Mouse (Mus musculus) layer of hippocampus, postnatal 14 days (tissue): ENCODE measurements around the gene Zfp82. TPM values are rescaled to one million over a fixed set of nuclear protein-coding genes. Genes with fewer than 3 reads are reported as not detected.
"Not testable (repeated sequence)": the region's sequence is repeated elsewhere in the genome, so short reads cannot be mapped to it uniquely, and the experiment has no call there.

Experiments used
- DNase-seq, 2 experiments: peaks; one replicate each; pipeline ENCODE4 v3.0.0; 2021 to 2022; ENCODE audit warnings: low spot score in 2 of 2, mixed read lengths in 1 of 2
- long read RNA-seq, 2 experiments: library from polyadenylated mRNA; stranded (forward); transcript quantifications; one replicate each; pipeline ENCODE4 v2.0.0; 2021
- total RNA-seq, 2 experiments: library from RNA; stranded (reverse); gene quantifications; 2 replicates each; pipeline ENCODE4 v1.2.3; 2021

Gene Zfp82
- 1 to 10 TPM; 3.6 to 4.5 TPM for total RNA-seq
- long read RNA-seq, experiment 1, partial matches to known transcripts = 0 of 3 reads
- long read RNA-seq, experiment 1, other reads (novel, unspliced or antisense) = 3 of 3 reads
- long read RNA-seq, experiment 2, partial matches to known transcripts = 0 of 3 reads
- long read RNA-seq, experiment 2, other reads (novel, unspliced or antisense) = 0 of 3 reads

DNA sequence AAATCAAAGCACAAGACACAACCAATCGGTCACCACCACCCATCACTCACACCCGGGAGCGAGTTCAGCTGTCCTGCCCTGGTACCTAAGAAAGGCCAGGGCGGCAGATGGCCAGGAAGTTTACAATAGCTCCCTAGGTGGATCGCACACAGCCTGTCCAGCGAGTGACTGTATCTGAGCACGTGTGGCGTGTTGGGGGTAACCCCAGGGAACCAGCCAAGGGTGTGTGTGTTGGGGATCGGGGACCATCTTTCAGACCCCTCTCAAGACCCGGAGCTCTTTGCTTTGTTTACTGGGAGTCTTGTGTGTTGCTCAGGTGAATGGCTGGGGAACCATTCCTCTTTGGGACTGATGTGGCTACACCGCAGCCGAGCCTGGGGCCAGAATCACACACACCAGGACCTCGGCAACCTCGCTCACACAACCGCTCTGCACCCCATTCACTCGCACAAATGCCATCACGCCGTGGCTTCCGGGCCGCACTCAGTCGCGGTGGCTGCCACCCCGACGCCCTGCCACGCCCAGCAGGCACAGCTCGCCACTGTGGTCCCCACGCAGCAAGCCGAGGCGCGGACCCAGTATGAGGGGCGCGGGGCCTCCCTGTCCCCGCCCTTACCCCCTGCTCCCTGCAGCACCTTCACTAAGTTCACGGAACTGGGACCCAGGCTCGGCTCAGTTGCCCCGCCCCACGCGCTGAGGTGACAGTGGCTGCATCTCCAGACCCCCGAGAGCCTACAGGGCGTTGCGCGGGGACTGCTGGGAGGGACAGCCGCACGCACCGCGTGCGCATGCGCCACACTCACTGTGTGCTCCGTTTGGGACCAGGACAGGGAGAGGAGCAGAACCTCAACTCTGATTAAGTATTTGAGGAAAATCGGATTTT lies at the start of gene Zfp82:
Gene Zfp82 (minus strand): TSS at position 755 of the 883 bp plus-strand sequence.
- peak; percentile 76 to 79 for DNase-seq

DNA sequence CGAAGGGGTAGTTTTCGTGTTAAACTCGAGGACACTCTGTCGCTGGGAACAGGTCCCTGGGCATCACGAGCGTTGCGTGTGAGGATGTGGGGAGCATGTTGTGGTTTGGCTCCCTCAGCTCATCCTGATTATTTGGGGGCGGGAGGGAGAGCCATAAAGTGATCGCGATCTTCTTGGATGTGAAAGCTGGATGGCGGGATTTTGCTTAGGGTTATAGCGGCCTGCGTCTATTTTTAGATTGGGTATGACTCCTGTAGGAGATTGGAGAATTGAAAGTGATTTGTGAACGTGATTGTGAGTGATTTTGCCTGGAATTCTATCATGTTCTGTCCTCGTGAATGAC lies 49.5 kb upstream of the Zfp82 start:
- no peak for DNase-seq

DNA sequence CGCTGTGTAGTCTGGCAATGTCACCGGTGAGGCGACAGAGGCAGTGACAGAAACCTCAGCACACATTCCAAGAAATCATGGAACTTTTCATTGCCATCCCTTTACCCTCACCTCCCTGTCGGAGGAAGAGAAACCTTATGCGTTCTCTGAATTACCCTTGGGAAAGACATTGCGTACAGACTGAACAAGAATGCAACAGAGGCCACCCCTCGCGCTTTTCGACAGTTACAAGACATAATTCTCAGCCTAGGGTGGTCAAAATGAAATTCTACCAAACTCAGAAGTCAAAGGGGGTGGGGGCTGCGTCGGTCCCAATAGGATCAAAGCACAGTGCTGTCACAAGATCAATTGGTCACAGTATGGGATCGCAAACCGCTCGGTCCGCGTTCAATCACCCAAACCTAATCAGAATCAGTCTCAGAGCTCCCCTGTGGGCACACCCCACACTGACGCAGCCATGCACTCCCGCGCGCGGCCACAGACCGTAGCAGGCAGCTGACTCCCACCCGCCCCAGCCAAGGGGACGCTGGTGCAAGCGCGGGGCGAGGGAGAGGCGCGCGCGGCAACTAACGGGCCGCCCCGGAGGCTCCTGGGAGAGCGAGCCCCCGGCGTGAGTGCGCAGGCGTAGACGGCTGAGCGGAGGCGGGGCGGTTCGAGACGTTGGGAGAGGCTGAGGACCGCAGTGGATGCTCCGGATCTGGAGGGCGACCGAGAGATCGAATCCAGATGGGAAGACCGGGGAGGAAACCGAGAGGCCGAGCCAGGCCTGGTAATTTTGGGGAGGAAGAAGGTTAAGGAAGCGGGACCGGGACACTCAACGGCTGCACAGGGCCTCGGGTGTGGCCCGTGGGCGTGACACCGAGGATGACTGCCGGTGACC lies 48.8 kb upstream of the Zfp82 start, which contains the start of gene Zfp382:
Gene Zfp382 (plus strand): TSS at position 635 of the 880 bp plus-strand sequence.
- peak; percentile 86 to 92 for DNase-seq

DNA sequence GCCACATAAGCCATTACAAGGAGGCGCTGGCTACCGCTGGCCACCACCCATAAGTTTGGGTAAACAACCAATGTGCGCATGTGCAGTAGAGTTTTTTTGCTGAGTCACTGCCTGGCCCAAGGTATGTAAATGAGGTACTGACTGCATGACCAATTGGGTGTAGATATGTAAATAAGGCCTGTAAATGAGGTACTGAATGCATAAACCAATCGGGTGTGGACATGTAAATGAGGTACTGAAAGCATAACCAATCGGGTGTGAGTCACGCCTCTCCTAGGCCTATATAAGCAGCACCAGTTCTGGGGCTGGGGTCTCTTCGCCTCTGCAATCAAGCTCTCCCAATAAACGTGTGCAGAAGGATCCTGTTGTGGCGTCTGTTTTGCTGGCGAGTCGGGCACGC lies 45.2 kb upstream of the Zfp82 start:
- DNase-seq = not testable (repeated sequence)

DNA sequence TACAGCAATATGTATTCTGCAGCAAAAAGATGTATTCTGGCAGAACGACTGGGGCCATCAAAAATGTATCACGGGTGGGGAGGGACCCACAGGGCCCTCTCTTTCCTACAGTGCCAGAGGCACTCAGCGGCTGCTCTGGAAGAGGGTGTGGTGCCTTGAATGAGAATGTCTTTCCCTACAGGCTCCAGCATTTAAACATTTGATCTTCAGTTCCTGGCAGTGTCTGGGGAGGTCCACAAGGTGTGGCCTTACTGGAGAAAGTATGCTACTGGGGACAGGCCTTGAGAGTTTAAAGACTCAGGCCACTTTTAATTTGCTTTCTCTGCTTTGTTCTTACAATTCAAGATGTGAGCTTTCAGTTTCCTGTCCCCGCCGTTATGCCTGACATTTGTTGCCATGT lies 43.4 kb upstream of the Zfp82 start:
- no peak for DNase-seq

DNA sequence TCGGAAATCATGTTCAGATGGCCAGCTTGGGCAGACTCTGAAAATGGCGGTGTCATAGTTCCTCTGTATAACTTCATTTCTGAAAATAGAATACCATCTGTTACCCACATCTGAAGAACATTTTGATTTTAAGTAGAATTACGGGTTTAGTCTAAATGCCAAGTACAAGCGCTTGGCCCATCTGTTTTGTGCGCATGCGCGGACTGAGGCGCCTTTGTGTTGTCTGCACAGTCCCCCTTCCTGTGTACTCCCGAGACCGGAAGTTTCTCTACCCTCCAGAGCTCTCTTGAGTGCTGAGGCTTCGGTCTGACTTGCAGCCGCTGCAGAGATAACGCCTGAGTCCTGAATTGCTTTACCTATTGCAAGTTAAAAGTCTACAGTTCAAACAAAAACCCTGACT lies 26.6 kb upstream of the Zfp82 start:
- DNase-seq = peak; percentile 68 to 88

DNA sequence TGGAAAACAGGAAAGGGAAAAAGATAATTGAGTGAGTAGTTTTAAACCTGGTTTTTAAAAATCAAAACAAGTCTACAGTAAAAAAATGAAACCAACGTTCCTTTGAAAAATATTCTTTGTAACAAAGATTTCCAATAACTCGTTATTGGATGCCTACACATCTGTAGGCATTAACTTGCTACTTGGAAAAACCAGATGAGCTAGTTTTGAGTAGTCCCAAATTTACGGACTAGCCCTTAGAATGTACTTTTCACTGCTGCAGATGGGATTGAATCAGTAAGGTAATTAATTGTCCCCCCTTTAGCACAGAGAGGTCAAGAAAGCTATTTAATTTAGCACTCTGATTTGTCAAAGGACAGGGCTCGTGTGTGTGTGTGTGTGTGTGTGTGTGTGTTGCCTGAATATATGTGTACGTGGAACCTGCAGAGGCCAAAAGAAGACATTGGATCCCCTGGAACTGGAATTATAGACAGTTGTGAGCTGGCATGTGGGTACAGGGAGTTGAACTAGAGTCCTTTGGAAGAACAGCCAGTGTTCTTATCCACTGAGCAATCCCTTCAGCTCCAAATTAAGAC lies 22.9 kb upstream of the Zfp82 start:
- DNase-seq = no peak

DNA sequence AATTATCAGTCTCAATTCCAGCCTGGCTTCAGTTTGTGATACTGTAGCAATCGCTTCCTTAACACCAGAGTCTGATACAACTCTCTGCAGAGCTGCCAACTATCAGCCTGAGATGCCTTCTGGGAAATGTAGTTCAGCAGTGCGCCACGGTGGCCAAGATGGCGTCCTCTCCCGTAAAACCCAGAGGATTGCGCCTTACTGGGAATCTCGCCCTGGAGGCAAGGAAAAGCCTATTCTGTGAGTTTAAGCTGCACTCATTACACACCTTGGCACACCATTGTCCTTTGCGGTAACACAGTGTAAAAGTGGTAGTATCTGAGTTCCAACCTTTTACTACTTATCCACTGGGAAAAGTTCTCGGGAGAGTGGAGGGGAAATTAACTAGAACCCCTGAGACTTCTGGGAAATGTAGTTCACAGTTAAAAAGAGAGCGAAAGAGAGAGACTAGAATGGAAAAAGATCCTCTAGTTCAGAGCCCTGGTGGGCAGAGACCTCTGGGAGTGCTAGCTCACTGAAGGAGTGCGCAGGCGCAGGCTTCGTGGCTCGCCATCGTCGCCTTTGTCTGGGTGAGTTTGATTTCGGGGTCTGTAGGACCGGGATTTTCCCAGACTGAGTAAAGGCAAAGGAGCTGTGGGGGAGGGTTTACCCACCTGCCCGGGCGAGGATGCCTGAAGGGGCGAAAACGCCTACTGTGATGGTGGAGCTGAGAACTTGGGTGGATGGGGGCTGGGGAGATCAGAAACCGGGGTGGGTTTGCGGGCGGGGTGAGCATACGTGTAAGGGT lies 22.1 kb upstream of the Zfp82 start, which contains the start of gene Zfp260:
Gene Zfp260 (plus strand): TSS at position 132 of the 784 bp plus-strand sequence.
- DNase-seq = peak; percentile 91 to 95

DNA sequence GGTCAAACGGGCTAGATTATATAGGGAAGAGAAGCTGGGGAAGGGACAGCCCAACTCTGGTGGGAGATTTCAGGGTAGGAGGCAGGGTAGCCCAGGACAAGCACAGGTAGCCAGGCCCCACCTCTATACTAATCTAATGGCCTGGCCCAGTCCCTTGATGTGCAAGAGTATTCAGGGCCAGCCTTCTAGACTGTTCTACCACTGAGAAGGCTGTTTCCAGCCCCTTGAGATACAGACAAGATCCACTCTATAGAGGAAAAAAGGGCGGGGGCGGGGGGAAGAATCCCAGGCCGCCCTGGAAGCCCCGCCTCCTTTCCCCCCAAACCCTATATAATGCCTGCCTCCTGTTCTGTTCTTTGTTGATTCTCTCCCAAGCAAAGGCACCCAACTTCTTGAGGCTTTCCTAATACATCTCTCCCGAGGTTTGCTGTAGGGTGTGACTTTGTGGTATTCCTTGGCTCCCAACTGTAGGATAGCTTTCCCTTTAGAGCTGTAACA lies 21.3 kb upstream of the Zfp82 start:
- DNase-seq = no peak

DNA sequence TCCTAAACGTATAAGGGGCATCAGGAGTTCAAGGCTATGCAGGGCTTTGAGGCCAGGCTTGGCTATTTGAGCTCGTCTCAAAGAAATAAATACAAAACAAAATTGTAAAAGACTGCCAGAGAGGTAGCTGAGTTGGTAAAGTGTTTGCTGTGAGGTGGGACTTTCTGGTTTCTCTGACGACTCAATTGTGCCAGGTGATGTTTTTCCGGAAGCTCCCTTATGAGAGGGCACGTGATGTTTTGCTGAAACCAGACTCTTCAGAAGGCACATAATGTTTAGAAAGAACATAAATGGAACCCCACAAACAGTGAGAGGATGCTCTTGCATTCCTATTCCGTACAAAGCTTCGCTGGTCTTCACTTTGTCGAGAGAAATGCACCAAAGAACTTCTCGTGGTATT lies 20.0 kb upstream of the Zfp82 start:
- no peak for DNase-seq

DNA sequence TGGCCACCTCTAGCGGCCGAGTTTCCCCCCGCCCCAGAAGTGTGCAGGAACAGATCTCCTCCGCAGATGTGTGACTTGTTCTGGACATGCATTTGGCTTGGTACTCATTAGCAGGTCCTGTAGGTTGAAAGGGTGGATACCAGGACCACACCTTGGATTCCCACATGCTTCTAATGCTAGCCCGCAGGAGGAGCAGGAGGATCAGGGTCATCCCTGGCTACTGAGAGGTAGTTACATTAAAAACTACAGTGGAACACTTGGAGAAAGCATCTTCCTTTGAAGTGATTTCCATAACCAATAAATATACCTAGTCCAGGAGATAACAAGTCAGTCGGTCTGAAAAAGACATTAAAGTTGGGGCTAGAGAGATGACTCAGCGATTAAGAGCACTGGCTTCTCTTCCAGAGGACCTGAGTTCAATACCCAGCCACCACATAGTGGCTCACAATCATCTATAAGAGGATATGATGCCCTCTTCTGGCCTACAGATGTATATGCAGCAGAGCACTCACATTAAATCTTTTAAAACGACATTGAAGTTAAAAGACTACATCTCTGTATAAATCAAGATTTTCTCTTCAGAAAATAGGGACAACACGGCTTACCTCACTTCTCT lies 18.4 kb upstream of the Zfp82 start:
- no peak for DNase-seq

DNA sequence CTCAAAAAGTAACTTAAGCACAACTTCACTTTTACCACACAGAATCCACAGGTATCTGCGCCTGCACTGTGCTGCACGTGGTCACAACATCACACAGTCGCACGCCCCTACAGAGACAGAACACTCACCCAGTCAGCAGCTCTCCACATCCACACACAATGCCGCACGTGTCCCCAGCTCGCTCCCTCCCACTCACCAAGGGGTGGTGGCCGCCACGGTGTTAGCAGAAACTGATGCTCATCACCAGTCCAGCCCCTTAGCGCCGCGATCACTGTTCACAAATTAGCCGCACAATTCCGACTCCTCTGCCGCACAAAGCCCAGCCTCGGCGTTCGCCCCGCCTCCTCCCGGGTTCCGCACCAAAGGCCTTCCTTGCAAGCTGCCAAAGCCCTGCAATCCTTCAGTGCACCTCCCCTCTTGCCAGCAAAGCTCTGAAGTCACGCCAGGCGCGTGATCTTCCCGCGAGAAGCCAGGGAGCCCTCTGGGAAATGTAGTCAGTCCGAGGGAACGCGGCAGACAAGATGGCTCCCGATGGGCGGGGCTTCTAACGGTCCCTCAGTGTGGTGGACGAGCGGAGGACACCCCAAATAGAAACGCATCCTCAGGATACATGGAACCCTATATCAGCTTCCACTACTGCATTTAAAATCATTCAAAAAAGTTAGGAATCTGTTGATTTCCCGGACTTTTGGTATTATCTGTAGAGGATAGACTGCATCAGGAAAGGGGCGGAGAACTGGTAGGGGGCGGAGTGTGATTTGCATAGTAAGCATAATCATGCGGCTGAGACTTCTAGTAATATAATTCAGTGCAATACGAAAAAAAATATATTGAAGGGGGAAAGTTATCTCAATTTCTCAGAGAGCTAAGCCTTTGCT lies 17.6 kb upstream of the Zfp82 start, which contains the start of the genes Gm26920 and Zfp566:
Gene Gm26920 (minus strand): TSS at position 319 of the 878 bp plus-strand sequence.
Gene Zfp566 (minus strand): TSS at position 436 of the 878 bp plus-strand sequence.
- DNase-seq = peak; percentile 97 to 98

DNA sequence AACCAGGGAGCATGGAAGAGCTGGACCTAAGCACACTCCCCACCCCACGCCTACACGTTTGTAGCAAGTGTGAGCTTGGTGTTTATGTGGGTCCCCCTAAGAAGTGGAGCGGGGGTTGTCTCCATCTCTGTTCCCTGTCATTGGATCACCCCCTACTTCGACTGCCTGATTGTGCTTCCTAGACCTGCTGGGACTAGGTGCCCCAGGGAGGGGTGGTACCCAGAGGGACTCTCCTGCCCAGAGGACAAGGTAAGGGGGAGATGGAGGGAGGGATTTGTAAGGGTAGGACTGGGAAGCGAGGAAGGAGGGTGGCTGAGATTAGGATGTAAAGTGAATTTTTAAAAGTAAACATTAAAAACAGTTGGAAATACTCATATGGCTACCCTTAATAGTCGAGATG lies 16.7 kb upstream of the Zfp82 start:
- no peak for DNase-seq

DNA sequence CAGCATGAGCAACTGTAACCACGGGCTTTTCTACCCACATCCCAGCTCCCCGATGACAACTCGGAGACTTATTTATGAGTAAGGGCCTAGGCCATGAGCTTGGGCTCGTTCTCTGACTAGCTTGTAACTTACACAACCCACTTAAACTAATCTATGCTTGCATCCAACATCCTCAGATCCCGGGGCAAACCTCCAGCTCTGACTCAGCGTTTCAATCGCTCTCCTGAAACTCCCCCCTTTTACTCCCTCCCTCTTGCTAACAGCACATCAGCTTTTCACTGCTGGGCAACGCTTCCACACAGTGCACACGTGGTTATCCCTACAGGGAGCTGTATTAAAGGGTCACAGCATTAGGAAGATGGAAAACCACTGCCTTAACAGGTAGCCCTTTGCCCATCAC lies 13.8 kb upstream of the Zfp82 start:
- no peak for DNase-seq

DNA sequence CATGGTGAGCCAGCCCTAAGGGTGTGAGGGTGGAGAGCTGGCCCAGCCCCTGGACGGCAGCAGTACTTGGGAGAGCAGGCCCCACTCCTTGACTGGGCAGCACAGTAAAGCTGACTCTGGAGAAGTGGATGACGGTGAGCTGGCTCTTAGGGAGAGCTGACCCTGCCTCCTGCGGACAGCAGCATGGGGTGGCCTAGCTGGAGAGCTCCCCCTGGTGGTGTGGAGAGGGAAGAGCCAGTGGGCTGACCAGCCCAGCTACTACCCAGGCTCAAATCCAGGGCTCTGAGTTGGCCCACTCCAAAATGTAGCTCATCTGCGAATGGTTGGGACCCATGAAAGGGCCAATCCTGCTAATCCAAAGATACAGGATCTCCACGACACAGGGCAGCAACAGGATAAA lies 8.1 kb downstream of the Zfp82 start:
- DNase-seq = no peak

DNA sequence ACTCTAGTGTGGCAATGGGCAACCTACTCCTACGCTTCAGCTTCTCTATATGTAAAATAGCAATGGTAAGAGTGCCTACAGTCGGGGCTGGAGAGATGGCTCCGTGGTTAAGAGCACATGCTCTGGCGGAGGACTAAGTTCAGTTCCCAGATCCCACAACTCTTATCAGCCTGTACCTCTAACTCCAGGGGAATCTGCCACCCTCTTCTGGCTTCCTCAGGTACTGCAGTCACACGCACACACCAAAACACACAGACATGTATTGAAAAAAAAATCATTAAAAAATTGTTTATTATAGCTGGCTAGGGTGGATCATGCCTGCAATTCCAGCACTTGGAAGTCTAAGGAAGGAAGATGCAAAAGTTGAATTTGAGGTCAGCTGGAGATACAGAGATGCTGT lies 10.2 kb downstream of the Zfp82 start:
- DNase-seq = no peak

DNA sequence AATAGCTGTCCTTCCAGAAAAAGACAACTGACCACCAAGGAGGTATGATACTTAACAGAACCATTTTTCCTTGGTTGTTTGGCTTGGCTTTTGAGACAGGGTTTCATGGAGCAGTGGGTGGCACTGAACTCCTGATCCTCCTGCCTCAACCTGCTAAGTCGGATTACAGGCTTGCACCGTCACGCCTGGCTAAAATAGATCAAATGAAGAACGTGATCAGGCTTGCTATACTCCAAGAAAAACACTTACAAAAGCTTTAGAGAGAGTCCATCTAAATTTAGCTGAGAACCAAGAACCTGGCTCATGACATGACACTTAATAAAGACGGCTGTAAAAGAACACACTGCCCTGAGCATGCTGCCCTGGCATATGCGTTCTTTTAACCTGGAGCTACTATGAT lies 12.4 kb downstream of the Zfp82 start:
- no peak for DNase-seq

DNA sequence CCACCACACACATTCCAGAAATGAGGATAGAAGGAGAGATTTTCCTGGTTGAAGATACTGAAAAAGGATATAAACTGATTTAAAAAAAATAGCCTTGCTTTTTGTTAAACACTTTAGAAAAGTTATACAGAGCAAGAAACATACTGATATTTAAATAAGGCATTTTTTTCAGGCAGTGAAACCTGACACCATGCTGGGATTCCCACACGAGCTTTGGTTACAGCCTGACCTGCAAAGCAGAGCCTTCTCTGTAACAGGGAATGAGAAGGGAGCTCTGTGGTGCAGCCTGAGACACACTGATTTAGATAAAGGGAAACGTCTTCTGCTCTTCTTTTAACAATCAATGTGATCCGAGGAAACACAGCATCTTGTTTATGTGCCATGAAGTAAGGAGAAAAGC lies 19.1 kb downstream of the Zfp82 start:
- DNase-seq = no peak
